Mouse (Mus musculus): ENCODE measurements around the gene Ica1.

Gene Ica1

GRCm38 (mm10) chr6:8778296-8778649 lies at the start of gene Ica1:
Gene Ica1, minus strand, starts transcription at chr6:8778488.
- no peak for DNase-seq (ENCODE audit: low spot score in 2 of 2)

GRCm38 (mm10) chr6:8819866-8820265 lies 41.6 kb upstream of the Ica1 start:
- DNase-seq (ENCODE audit: low spot score in 2 of 2) = no peak

GRCm38 (mm10) chr6:8814332-8815002 lies 36.2 kb upstream of the Ica1 start:
- DNase-seq (ENCODE audit: low spot score in 2 of 2) = no peak

- DNase-seq (ENCODE audit: low spot score in 2 of 2) = no peak
These were observed 24.4 kb upstream of the Ica1 start for GRCm38 (mm10) chr6:8802561-8803150.

GRCm38 (mm10) chr6:8792385-8792784 lies 14.1 kb upstream of the Ica1 start:
- no peak for DNase-seq (ENCODE audit: low spot score in 2 of 2)

- no peak for DNase-seq (ENCODE audit: low spot score in 2 of 2)
These were observed 13.5 kb upstream of the Ica1 start for GRCm38 (mm10) chr6:8791781-8792180.

GRCm38 (mm10) chr6:8780618-8781017 lies 2.3 kb upstream of the Ica1 start:
- DNase-seq (ENCODE audit: low spot score in 2 of 2) = no peak

- DNase-seq (ENCODE audit: low spot score in 2 of 2) = no peak
These were observed 635 bp downstream of the Ica1 start for GRCm38 (mm10) chr6:8777411-8778295.

GRCm38 (mm10) chr6:8771539-8771938 lies 6.7 kb downstream of the Ica1 start:
- no peak for DNase-seq (ENCODE audit: low spot score in 2 of 2)

GRCm38 (mm10) chr6:8770341-8770740 lies 7.9 kb downstream of the Ica1 start:
- no peak for DNase-seq (ENCODE audit: low spot score in 2 of 2)

- no peak for DNase-seq (ENCODE audit: low spot score in 2 of 2)
These were observed 8.5 kb downstream of the Ica1 start for GRCm38 (mm10) chr6:8769803-8770202.

- DNase-seq (ENCODE audit: low spot score in 2 of 2) = no peak
These were observed 11.6 kb downstream of the Ica1 start for GRCm38 (mm10) chr6:8766652-8767051.

GRCm38 (mm10) chr6:8765801-8766200 lies 12.5 kb downstream of the Ica1 start:
- DNase-seq (ENCODE audit: low spot score in 2 of 2) = no peak

GRCm38 (mm10) chr6:8765064-8765463 lies 13.2 kb downstream of the Ica1 start:
- DNase-seq (ENCODE audit: low spot score in 2 of 2) = no peak

GRCm38 (mm10) chr6:8760708-8761294 lies 17.5 kb downstream of the Ica1 start:
- no peak for DNase-seq (ENCODE audit: low spot score in 2 of 2)

- no peak for DNase-seq (ENCODE audit: low spot score in 2 of 2)
These were observed 18.4 kb downstream of the Ica1 start for GRCm38 (mm10) chr6:8759901-8760300.

- DNase-seq (ENCODE audit: low spot score in 2 of 2) = no peak
These were observed 22.5 kb downstream of the Ica1 start for GRCm38 (mm10) chr6:8755760-8756276.

- no peak for DNase-seq (ENCODE audit: low spot score in 2 of 2)
These were observed 23.8 kb downstream of the Ica1 start for GRCm38 (mm10) chr6:8754486-8754885.

- DNase-seq (ENCODE audit: low spot score in 2 of 2) = no peak
These were observed 24.6 kb downstream of the Ica1 start for GRCm38 (mm10) chr6:8753723-8754036.

GRCm38 (mm10) chr6:8752984-8753722 lies 25.1 kb downstream of the Ica1 start:
- no peak for DNase-seq (ENCODE audit: low spot score in 2 of 2)

- DNase-seq (ENCODE audit: low spot score in 2 of 2) = no peak
These were observed 33.4 kb downstream of the Ica1 start for GRCm38 (mm10) chr6:8744886-8745285.
